Mouse (Mus musculus) heart, embryonic 16.5 days (tissue): ENCODE data around the gene Rbm42. TPM values are rescaled to one million over a fixed set of nuclear protein-coding genes. Genes with fewer than 3 reads are reported as not detected.
A peak's percentile ranks its signal among the peaks of the same experiment; 100 is the strongest.

Experiments used
- ATAC-seq: fragments of 200-750 bp; cut with Nextera tagmentation; replicated peaks from 2 replicates; pipeline ENCODE4 v1.8.0; 2017; ENCODE audit warnings: moderate number of reproducible peaks; ENCODE audit not compliant: insufficient read depth, low FRiP score; ENCODE audit errors: extremely low read depth
- H3K27ac ChIP-seq: fragments of 300-500 bp; sonication (generic); 2 replicates; pipeline ENCODE4 v1.5.1; 2014; ENCODE audit warnings: mild to moderate bottlenecking, low read length, control low read depth, moderate library complexity
- H3K27me3 ChIP-seq: fragments of 300-500 bp; sonication (generic); 2 replicates; pipeline ENCODE4 v1.6.1; 2014; ENCODE audit warnings: low read length, mixed read lengths; ENCODE audit not compliant: control insufficient read depth, insufficient read depth
- H3K36me3 ChIP-seq: fragments of 300-500 bp; sonication (generic); 2 replicates; pipeline ENCODE4 v1.6.1; 2014; ENCODE audit not compliant: control insufficient read depth, insufficient read depth
- H3K4me1 ChIP-seq: fragments of 300-500 bp; sonication (generic); 2 replicates; pipeline ENCODE4 v1.6.1; 2014; ENCODE audit warnings: low read length, mixed read lengths; ENCODE audit not compliant: control insufficient read depth, insufficient read depth
- H3K4me2 ChIP-seq: fragments of 300-500 bp; sonication (generic); 2 replicates; pipeline ENCODE4 v1.6.1; 2014; ENCODE audit warnings: low read depth, mild to moderate bottlenecking, control low read depth, low read length
- H3K4me3 ChIP-seq: fragments of 300-500 bp; sonication (generic); 2 replicates; pipeline ENCODE4 v1.5.1; 2014; ENCODE audit warnings: mild to moderate bottlenecking, control low read depth, low read length
- H3K9ac ChIP-seq: fragments of 300-500 bp; sonication (generic); 2 replicates; pipeline ENCODE4 v1.6.1; 2014; ENCODE audit warnings: low read length, control low read depth
- H3K9me3 ChIP-seq: fragments of 300-500 bp; sonication (generic); replicated peaks from 2 replicates; pipeline ENCODE4 v1.6.1; 2016; ENCODE audit warnings: low read length; ENCODE audit not compliant: control insufficient read depth
- WGBS: fragments of 180-500 bp; shearing (Covaris S2); extraction: QIAGEN DNeasy Blood & Tissue Kit; methylation state at CpG from one replicate; pipeline ENCODE4 v1.1.7; 2014; 5-methylcytosine and 5-hydroxymethylcytosine counted together
- polyA plus RNA-seq: library from polyadenylated mRNA; unstranded; fragments of >200 nt; fragmentation: Nextera tagmentation; extraction: Ambion mirVana; gene quantifications from 2 replicates; pipeline ENCODE4 v1.2.1, GENCODE M21; 2015

Rbm42 gene
- polyA plus RNA-seq, 1 experiment from 2014 or later = 84.5 TPM

DNA sequence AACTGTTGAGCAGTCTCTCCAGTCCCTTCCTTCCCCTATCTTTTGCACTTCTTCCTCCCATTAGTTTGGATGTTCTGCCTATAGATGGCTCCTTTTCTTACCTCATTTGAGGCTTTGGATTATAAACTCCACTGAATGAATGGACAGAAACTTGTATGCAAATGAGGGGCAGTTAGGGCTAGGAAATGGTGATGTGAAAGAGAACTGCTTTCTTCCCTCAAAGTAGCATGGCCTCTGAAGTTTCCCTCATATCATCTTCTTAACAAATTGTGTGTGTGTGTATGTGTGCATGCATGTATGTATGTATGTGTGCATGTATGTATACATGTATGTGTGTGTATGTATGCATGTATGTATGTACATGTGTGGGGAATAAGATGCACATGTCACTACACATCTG, 21.1 kb downstream of the Rbm42 start:
- Histone ChIP-seq H3K36me3 (peaks cover 4% of the 10 kb centered on the region), H3K9ac (no peak overlapping the region), H3K4me1 (peaks cover 11% of the 10 kb centered on the region), H3K9me3 (no peaks in the 10 kb centered on the region), H3K27me3 (peaks cover 27% of the 10 kb centered on the region), H3K4me3 (no peak overlapping the region), H3K27ac (no peak overlapping the region), H3K4me2 (no peak overlapping the region)
- no peak for ATAC-seq

DNA sequence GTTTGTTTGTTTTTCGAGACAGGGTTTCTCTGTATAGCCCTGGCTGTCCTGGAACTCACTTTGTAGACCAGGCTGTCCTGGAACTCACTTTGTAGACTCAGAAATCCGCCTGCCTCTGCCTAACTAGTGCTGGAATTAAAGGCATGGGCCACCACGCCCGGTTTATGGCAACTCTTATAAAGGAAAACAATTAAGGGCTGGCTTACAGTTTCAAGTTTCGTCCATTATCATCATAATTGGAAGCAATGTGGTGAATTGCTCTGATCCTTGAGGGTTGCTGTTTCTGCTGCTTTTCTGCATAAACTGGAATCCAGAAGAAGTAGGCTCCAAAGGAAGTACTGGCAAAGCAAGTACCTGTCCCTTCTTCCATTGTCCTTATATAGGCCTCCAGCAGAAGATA, 23.5 kb downstream of the Rbm42 start:
- Histone ChIP-seq H3K9me3 (no peaks in the 10 kb centered on the region), H3K4me1 (peaks cover 15% of the 10 kb centered on the region), H3K36me3 (peaks cover 27% of the 10 kb centered on the region), H3K27ac (no peak overlapping the region), H3K27me3 (peaks cover 6% of the 10 kb centered on the region), H3K9ac (no peak overlapping the region), H3K4me2 (no peak overlapping the region), H3K4me3 (no peak overlapping the region)
- no peak for ATAC-seq
- WGBS = 77% methylated on average over 5 of the region's 5 CpGs

DNA sequence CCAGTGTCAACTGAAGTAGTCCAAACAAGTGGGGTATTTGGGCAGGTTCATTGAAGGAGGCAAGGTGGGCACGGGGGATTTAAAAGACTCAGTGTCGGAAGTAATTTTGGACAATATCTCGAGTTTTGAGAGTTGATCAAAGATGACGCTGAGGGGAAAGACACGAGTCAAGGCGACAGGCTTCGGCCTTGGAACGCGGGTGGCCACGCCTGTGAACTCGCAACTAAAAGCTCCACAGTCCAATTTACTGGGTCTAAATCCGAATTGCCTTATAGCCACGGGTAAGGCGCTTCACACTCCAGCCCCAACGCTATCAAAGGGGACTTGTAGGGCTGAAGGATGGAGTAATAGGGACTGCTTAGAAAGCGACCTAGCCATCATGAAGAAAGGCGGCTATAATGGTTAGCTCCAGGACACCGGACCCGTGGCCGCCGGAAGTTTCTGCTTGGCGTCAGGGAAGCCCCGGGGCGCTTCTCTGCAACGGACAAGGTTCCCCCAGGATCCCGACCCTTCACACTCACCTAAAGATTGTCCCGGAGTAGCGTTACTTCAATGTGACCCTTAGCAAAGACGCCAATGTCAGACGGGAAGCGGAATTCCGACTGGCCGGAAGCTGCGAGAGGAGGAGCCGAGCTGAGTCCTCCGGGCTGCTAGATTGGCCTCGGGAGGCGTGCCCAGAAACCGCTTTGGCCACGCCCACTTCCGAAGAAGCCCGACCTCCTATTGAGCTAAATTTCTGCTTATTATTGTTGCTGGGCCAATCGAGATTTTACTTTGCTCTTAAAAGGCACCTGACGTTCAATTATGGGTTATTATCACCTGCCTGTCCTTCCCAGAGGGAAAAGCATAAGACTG, 24.4 kb downstream of the Rbm42 start, which contains the start of gene Cox6b1:
Cox6b1 (minus strand) TSS at position 622 of the 855 bp plus-strand sequence.
- peak; percentile 88 for ATAC-seq
- Histone ChIP-seq H3K27ac (peak within 1 kb of the TSS; percentile 90), H3K4me1 (peaks cover 15% of the 10 kb centered on the region), H3K9me3 (no peaks in the 10 kb centered on the region), H3K4me3 (peak within 1 kb of the TSS; percentile 94), H3K4me2 (peak within 1 kb of the TSS; percentile 97), H3K27me3 (0 out of 2 replicates have a peak, but pooled peaks cover 3% of the 10 kb centered on the region), H3K36me3 (peaks cover 31% of the 10 kb centered on the region), H3K9ac (peak within 1 kb of the TSS; percentile 95)
- 1% methylated on average over 44 of the region's 44 CpGs for WGBS

DNA sequence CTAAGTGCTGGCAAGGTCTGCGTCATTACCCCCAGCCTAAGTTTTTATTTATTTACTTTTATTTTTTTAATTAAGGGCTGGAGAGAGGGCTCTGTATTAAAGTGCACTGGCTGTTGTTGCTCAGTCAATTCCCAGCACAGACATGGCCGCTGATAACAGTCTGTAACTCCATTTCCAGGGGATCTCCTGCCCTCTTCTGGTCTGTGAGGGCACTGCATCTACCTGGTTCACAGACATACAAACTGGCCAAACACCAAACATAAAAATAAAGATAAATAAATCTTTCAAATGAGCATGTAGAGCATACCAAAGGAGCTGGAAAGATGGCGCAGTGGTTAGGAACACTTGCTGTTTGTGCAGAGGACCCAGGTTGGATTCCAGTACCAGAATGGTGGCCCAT, 30.9 kb downstream of the Rbm42 start:
- no peak for ATAC-seq
- Histone ChIP-seq H3K27ac (no peak overlapping the region), H3K4me2 (no peak overlapping the region), H3K36me3 (peaks cover 72% of the 10 kb centered on the region), H3K4me3 (no peak overlapping the region), H3K27me3 (no peaks in the 10 kb centered on the region), H3K9ac (no peak overlapping the region), H3K9me3 (no peaks in the 10 kb centered on the region), H3K4me1 (peaks cover 4% of the 10 kb centered on the region)
- 87% methylated on average over 3 of the region's 3 CpGs for WGBS

DNA sequence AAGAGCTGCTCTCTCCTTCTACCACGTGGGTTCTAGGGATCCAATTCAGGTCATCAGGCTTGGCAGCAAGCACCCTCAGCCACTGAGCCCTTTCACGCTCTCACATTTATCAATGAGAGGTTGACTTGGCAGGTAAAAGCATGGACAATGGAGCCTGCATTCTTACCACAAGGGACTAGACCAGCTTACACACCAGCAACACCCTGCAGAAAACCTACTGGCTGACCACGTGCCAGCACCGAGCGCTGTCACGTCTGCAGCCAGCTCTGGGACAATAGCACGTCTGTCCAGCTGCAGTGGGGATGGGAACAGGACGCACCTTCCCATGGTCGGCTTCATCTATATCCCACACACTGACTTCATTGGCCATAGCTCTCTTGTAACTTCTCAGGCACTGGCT, 31.5 kb downstream of the Rbm42 start:
- no peak overlapping the region for H3K9ac ChIP-seq
- no peak overlapping the region for H3K4me2 ChIP-seq
- H3K27ac ChIP-seq = no peak overlapping the region
- no peak for ATAC-seq
- peaks cover 4% of the 10 kb centered on the region; the same call in 1 of the 2 replicates for H3K4me1 ChIP-seq
- H3K36me3 ChIP-seq = peaks cover 67% of the 10 kb centered on the region
- no peaks in the 10 kb centered on the region for H3K9me3 ChIP-seq
- no peaks in the 10 kb centered on the region for H3K27me3 ChIP-seq
- no peak overlapping the region for H3K4me3 ChIP-seq
- 95% methylated on average over 9 of the region's 9 CpGs for WGBS

DNA sequence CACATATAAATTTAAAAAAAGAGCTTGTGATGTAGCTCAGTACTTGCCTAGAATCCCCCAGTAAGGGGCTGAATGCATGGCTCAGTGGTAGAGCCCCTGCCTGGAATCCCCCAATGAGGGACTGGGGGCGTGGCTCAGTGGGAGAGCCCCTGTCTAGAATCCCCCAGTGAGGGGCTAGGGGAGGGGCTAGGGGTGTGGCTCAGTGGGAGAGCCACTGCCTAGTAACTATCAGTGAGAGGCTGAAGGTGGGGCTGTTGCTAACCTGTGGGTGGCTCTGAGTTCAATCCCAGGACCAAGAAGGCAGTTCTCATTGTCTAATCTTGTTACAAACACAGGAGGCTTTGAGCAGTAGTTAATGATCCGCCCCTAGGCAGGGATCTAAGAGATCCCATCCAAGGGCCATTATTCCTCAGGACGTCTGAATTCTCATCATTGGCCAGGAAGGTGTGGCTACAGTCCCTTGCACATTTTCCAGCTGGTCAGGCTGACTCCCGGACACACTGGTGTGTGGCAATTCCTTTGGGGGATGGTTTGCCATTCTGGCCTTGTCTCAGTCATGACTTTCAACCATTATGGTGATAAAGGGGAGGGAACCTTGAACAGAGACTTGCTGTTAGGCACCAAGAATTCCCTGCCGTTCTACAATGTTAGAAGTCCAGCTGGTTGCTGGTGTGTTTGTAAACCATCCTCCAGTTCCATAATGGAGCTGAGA, 34.9 kb downstream of the Rbm42 start:
- Histone ChIP-seq H3K27me3 (no peaks in the 10 kb centered on the region), H3K36me3 (peaks cover 43% of the 10 kb centered on the region), H3K4me3 (no peak overlapping the region), H3K9me3 (no peaks in the 10 kb centered on the region), H3K4me1 (peaks cover 4% of the 10 kb centered on the region), H3K27ac (no peak overlapping the region), H3K4me2 (no peak overlapping the region), H3K9ac (no peak overlapping the region)
- WGBS = 60% methylated on average over 5 of the region's 5 CpGs
- no peak; the same call in 1 of the 2 replicates for ATAC-seq

DNA sequence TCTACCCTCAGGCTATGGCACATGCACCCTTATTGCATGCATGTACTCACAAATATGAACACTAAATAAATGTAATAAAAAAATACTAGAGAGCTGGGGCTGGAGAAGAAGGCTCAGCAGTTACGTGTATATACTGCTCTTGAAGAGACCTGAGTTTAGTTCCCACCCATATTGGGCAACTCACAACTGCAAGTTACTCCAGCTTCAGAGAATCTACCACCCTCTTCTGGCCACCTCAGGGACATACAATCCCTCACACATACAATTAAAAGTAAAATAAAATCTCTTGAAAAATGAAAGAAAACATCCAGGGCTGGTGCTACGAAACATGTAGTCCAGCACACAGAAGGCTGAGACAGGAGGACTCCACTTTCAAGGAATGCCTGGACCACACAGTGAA, 35.7 kb downstream of the Rbm42 start:
- H3K4me2 ChIP-seq = no peak overlapping the region
- no peak overlapping the region for H3K9ac ChIP-seq
- H3K27ac ChIP-seq = no peak overlapping the region
- no peaks in the 10 kb centered on the region for H3K27me3 ChIP-seq
- WGBS = 74% methylated on average over 2 of the region's 2 CpGs
- peaks cover 11% of the 10 kb centered on the region for H3K4me1 ChIP-seq
- no peak for ATAC-seq
- H3K9me3 ChIP-seq = no peaks in the 10 kb centered on the region
- peaks cover 40% of the 10 kb centered on the region for H3K36me3 ChIP-seq
- H3K4me3 ChIP-seq = no peak overlapping the region

DNA sequence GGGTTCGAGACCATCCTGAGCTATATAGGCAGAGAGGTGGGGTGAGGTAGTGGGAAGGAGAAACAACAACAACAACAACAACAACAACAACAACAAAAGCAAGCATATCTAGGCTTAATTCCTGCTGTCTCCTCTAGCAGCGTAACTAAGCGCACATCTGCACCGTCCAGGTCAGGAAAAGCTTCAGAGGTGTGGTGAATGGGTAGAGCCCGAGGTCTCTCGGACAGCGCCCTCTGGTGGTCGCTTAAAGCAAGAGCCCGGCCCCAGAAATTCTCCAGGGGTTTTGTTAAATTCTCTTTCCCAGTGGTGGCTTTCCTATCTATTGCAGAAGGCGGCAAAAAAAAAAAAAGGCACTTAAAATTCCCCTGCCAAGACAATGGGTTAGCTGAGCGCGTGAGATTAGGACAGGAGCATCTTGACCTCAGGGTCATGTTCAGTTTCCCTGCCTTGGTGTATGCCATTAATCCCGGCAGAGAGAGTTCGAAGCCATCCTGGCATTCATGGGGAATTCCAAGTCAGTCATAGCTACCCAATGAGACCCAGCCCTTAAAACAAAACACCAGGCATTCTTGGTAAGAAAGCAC, 36.5 kb downstream of the Rbm42 start:
- whole genome bisulfite sequencing = 24% methylated on average over 14 of the region's 14 CpGs
- Histone ChIP-seq H3K9me3 (no peaks in the 10 kb centered on the region), H3K9ac (no peak overlapping the region), H3K27me3 (no peaks in the 10 kb centered on the region), H3K36me3 (peaks cover 32% of the 10 kb centered on the region), H3K4me3 (no peak overlapping the region), H3K4me1 (peaks cover 11% of the 10 kb centered on the region), H3K4me2 (no peak overlapping the region), H3K27ac (no peak overlapping the region)
- no peak for ATAC-seq
